Mouse (Mus musculus) CD4-positive helper T cell, adult 2 months (primary cell): ENCODE measurements around the gene Spata16.

ENCODE experiments used
- DNase-seq: peaks from one replicate; pipeline ENCODE4 v3.0.0-alpha.2; 2012; ENCODE audit warnings: low read depth, missing footprints, low spot score

Gene Spata16

GRCm38 (mm10) chr3:26826958-26827839 is 189.8 kb downstream of the Spata16 start:
- DNase-seq = no peak

GRCm38 (mm10) chr3:26832954-26833353 is 195.5 kb downstream of the Spata16 start:
- DNase-seq = no peak

GRCm38 (mm10) chr3:26834178-26835050 is 197.0 kb downstream of the Spata16 start:
- no peak for DNase-seq

- DNase-seq = no peak
Observed at GRCm38 (mm10) chr3:26835051-26835755, 197.8 kb downstream of the Spata16 start.

GRCm38 (mm10) chr3:26845041-26845440 is 207.6 kb downstream of the Spata16 start:
- no peak for DNase-seq

GRCm38 (mm10) chr3:26847935-26848334 is 210.5 kb downstream of the Spata16 start:
- DNase-seq = no peak

- no peak for DNase-seq
Observed at GRCm38 (mm10) chr3:26850207-26850606, 212.8 kb downstream of the Spata16 start.

- no peak for DNase-seq
Observed at GRCm38 (mm10) chr3:26850691-26851563, 213.5 kb downstream of the Spata16 start.

- DNase-seq = no peak
Observed at GRCm38 (mm10) chr3:26853557-26853956, 216.1 kb downstream of the Spata16 start.

- DNase-seq = no peak
Observed at GRCm38 (mm10) chr3:26874706-26875105, 237.3 kb downstream of the Spata16 start.

- DNase-seq = no peak
Observed at GRCm38 (mm10) chr3:26877291-26877690, 239.9 kb downstream of the Spata16 start.

- DNase-seq = no peak
Observed at GRCm38 (mm10) chr3:26916607-26917006, 279.2 kb downstream of the Spata16 start.

- DNase-seq = no peak
Observed at GRCm38 (mm10) chr3:26920986-26921385, 283.6 kb downstream of the Spata16 start.

- no peak for DNase-seq
Observed at GRCm38 (mm10) chr3:26921576-26921975, 284.2 kb downstream of the Spata16 start.

GRCm38 (mm10) chr3:26923391-26923790 is 286.0 kb downstream of the Spata16 start:
- DNase-seq = no peak

GRCm38 (mm10) chr3:26924212-26924611 is 286.8 kb downstream of the Spata16 start:
- no peak for DNase-seq

GRCm38 (mm10) chr3:26933079-26933478 is 295.7 kb downstream of the Spata16 start:
- no peak for DNase-seq

- no peak for DNase-seq
Observed at GRCm38 (mm10) chr3:26936897-26937590, 299.6 kb downstream of the Spata16 start.

GRCm38 (mm10) chr3:26966776-26967175 is 329.4 kb downstream of the Spata16 start:
- DNase-seq = no peak

- DNase-seq = no peak
Observed at GRCm38 (mm10) chr3:26968852-26969513, 331.6 kb downstream of the Spata16 start.
